Mouse (Mus musculus) liver, adult 2 months (tissue): ENCODE results near the gene Crhr2. TPM values are rescaled to one million over a fixed set of nuclear protein-coding genes. Genes with fewer than 3 reads are reported as not detected.

ENCODE experiments used
- DNase-seq: peaks from one replicate; pipeline ENCODE4 v3.0.0-alpha.2; 2011; ENCODE audit warnings: low read depth, low spot score; ENCODE audit errors: extremely low read depth
- H3K27ac ChIP-seq: fragments of 200-500 bp; replicated peaks from 2 replicates; pipeline ENCODE4 v1.5.1; 2012; ENCODE audit warnings: low read depth, mild to moderate bottlenecking, control low read depth, inconsistent platforms, low read length; ENCODE audit not compliant: insufficient read depth
- H3K27me3 ChIP-seq: fragments of 200-500 bp; 2 replicates; pipeline ENCODE4 v1.6.1; 2012; ENCODE audit warnings: mild to moderate bottlenecking, moderate library complexity, low read length, inconsistent platforms; ENCODE audit not compliant: control insufficient read depth, insufficient read depth
- H3K36me3 ChIP-seq: fragments of 200-500 bp; 2 replicates; pipeline ENCODE4 v1.6.1; 2012; ENCODE audit warnings: low read length, inconsistent platforms; ENCODE audit not compliant: control insufficient read depth, insufficient read depth
- H3K4me1 ChIP-seq: fragments of 200-500 bp; 2 replicates; pipeline ENCODE4 v1.6.1; 2011; ENCODE audit warnings: low read length; ENCODE audit not compliant: control insufficient read depth, insufficient read depth
- H3K4me3 ChIP-seq: fragments of 200-500 bp; 2 replicates; pipeline ENCODE4 v1.5.1; 2011; ENCODE audit warnings: low read depth, mild to moderate bottlenecking, control low read depth, low read length, moderate library complexity; ENCODE audit not compliant: insufficient read depth
- H3K79me2 ChIP-seq: fragments of 200-500 bp; 2 replicates; pipeline ENCODE4 v1.6.1; 2012; ENCODE audit warnings: inconsistent platforms, mild to moderate bottlenecking, low read length, moderate library complexity; ENCODE audit not compliant: control insufficient read depth, insufficient read depth
- H3K9ac ChIP-seq: fragments of 200-500 bp; 2 replicates; pipeline ENCODE4 v1.6.1; 2012; ENCODE audit warnings: low read depth, mild to moderate bottlenecking, control low read depth, inconsistent platforms, low read length
- CTCF ChIP-seq: fragments of 200-500 bp; IDR thresholded peaks from 2 replicates; pipeline ENCODE4 v1.5.1; 2011; ENCODE audit warnings: low read depth, low read length, control low read depth
- POLR2A ChIP-seq: fragments of 200-500 bp; IDR thresholded peaks from 2 replicates; pipeline ENCODE4 v1.6.1; 2011; ENCODE audit warnings: low read length, control low read depth; ENCODE audit not compliant: insufficient read depth; ENCODE audit errors: extremely low read depth
- WGBS: fragments of 180-500 bp; shearing (Covaris S2); methylation state at CpG from one replicate; pipeline ENCODE4 v1.1.7; 2018; 5-methylcytosine and 5-hydroxymethylcytosine counted together
- polyA plus RNA-seq: library from polyadenylated mRNA; depleted of rRNA; stranded (reverse); fragments of >200 nt; gene quantifications from 2 replicates; pipeline ENCODE4 v1.2.3, GENCODE M21; 2012
- total RNA-seq: library from RNA; depleted of rRNA; stranded (reverse); fragments of >200 nt; gene quantifications from 2 replicates; pipeline ENCODE4 v1.2.3, GENCODE M21; 2014

Crhr2 gene
- total and polyA plus RNA-seq, 2 experiments: 0.09 to 0.64 TPM

- WGBS: 87% methylated on average over 7 of the region's 7 CpGs
- Histone ChIP-seq H3K9ac (no peak overlapping the region), H3K36me3 (peaks cover 67% of the 10 kb centered on the region), H3K27me3 (no peaks in the 10 kb centered on the region), H3K27ac (no peak overlapping the region), H3K4me3 (no peak overlapping the region), H3K4me1 (no peaks in the 10 kb centered on the region), H3K79me2 (no peaks in the 10 kb centered on the region)
- no peak for TF ChIP-seq CTCF
- TF ChIP-seq POLR2A: no peak
- DNase-seq: no peak
Observed at GRCm38 (mm10) chr6:55064477-55064827, 68.4 kb downstream of the Crhr2 start.

- Histone ChIP-seq H3K4me1 (no peaks in the 10 kb centered on the region), H3K79me2 (no peaks in the 10 kb centered on the region), H3K9ac (no peak overlapping the region), H3K27ac (no peak overlapping the region), H3K27me3 (no peaks in the 10 kb centered on the region), H3K4me3 (no peak overlapping the region), H3K36me3 (peaks cover 69% of the 10 kb centered on the region)
- no peak for TF ChIP-seq CTCF
- TF ChIP-seq POLR2A: no peak
- no peak for DNase-seq
- 92% methylated on average over 9 of the region's 9 CpGs for WGBS
Observed at GRCm38 (mm10) chr6:55063793-55064476, 68.9 kb downstream of the Crhr2 start.

- H3K79me2 ChIP-seq: no peaks in the 10 kb centered on the region
- no peak overlapping the region for H3K4me3 ChIP-seq
- no peaks in the 10 kb centered on the region for H3K27me3 ChIP-seq
- WGBS: 71% methylated on average over 5 of the region's 5 CpGs
- no peaks in the 10 kb centered on the region for H3K4me1 ChIP-seq
- no peak for DNase-seq
- TF ChIP-seq POLR2A (no peak), CTCF (no peak)
- H3K36me3 ChIP-seq: peaks cover 60% of the 10 kb centered on the region
- no peak overlapping the region for H3K27ac ChIP-seq
- H3K9ac ChIP-seq: no peak overlapping the region
Observed at GRCm38 (mm10) chr6:55062200-55062599, 70.6 kb downstream of the Crhr2 start.

DNA sequence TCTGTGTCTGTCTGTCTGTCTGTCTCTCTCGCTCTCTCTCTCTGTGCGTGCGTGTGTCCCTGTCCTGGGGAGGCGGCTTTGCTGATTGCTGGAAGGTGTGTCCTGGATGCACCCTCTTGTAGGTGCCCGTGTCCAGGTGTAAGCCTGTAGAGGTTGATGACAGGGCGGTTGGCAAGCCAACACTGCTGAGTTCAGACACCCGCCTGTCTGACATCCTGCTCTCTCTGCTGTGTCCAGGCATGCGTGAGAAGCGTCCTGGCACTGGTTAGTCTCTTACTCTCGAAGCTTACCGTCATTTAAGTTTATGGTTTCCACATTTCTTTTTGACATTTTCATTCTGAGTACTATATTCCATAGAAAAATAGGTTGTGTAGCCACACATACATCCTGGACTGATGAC lies 71.5 kb downstream of the Crhr2 start:
- Histone ChIP-seq H3K4me1 (no peaks in the 10 kb centered on the region), H3K27ac (no peak overlapping the region), H3K36me3 (peaks cover 61% of the 10 kb centered on the region), H3K79me2 (no peaks in the 10 kb centered on the region), H3K9ac (no peak overlapping the region), H3K27me3 (no peaks in the 10 kb centered on the region), H3K4me3 (no peak overlapping the region)
- no peak for TF ChIP-seq POLR2A
- no peak for TF ChIP-seq CTCF
- WGBS: 93% methylated on average over 11 of the region's 11 CpGs
- no peak for DNase-seq

- no peak for DNase-seq
- Histone ChIP-seq H3K9ac (no peak overlapping the region), H3K4me3 (no peak overlapping the region), H3K36me3 (peaks cover 59% of the 10 kb centered on the region), H3K27ac (no peak overlapping the region), H3K27me3 (no peaks in the 10 kb centered on the region), H3K4me1 (no peaks in the 10 kb centered on the region), H3K79me2 (no peaks in the 10 kb centered on the region)
- TF ChIP-seq POLR2A (no peak), CTCF (no peak)
- 87% methylated on average over 7 of the region's 7 CpGs for WGBS
Observed at GRCm38 (mm10) chr6:55060241-55060825, 72.5 kb downstream of the Crhr2 start.

DNA sequence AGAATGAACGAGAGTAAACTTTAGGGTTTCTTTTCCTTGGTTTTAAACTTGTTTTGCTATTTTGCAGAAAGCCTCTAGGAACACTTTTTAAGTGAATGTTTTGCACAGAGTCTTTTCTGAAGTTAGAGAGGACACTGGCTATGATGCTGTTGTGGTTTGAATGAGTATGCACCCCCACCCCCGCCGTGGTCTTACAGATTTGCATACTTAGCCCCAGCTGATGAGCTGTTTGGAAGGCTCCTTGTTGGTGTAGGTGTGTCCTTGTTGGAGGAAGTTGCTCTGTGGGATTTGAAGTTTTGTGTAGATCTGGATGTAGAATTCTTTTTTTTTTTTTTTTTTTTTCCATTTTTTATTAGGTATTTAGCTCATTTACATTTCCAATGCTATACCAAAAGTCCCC lies 75.4 kb downstream of the Crhr2 start:
- H3K4me1 ChIP-seq: 0 out of 2 replicates have a peak, but pooled peaks cover 1% of the 10 kb centered on the region
- no peak overlapping the region for H3K4me3 ChIP-seq
- TF ChIP-seq CTCF (no peak), POLR2A (no peak)
- 99% methylated on average over 3 of the region's 3 CpGs for WGBS
- no peaks in the 10 kb centered on the region for H3K27me3 ChIP-seq
- DNase-seq: no peak
- H3K79me2 ChIP-seq: no peaks in the 10 kb centered on the region
- H3K9ac ChIP-seq: no peak overlapping the region
- no peak overlapping the region for H3K27ac ChIP-seq
- peaks cover 45% of the 10 kb centered on the region for H3K36me3 ChIP-seq
